Mouse (Mus musculus) brain, embryonic 14.5 days (tissue): ENCODE measurements around the gene Ndufaf1.

Experiments used
- CTCF ChIP-seq: fragments of 200-500 bp; IDR thresholded peaks from 2 replicates; pipeline ENCODE4 v1.5.1; 2012; ENCODE audit warnings: inconsistent platforms, mild to moderate bottlenecking, moderate library complexity, borderline replicate concordance; ENCODE audit not compliant: insufficient read depth, insufficient read length; ENCODE audit errors: extremely low read depth
- POLR2A ChIP-seq: fragments of 200-500 bp; IDR thresholded peaks from 2 replicates; pipeline ENCODE4 v1.6.1; 2012; ENCODE audit warnings: mild to moderate bottlenecking, inconsistent platforms, borderline replicate concordance; ENCODE audit not compliant: poor library complexity, insufficient read depth, insufficient read length, severe bottlenecking; ENCODE audit errors: extremely low read depth

- TF ChIP-seq CTCF (no peak), POLR2A (no peak)
Observed at GRCm38 (mm10) chr2:119696111-119696510, 33.5 kb upstream of the Ndufaf1 start.
